Mouse (Mus musculus) embryonic stem cell, embryonic (primary cell): Measurements from ENCODE around the gene Zbtb43.

ENCODE experiments used
- CTCF ChIA-PET, 4 experiments: fragments of 300-600 bp in 2 of 4; fragments of 350-600 bp in 2 of 4; sonication (Branson Sonifier 250); formaldehyde crosslinking; loops; one replicate each; lab custom pipeline; 2022; ENCODE audit warnings: inconsistent platforms in 2 of 4; lab: Charles Lee
- POLR2A ChIA-PET, 4 experiments: fragments of 300-600 bp in 2 of 4; fragments of 350-600 bp in 2 of 4; sonication (Branson Sonifier 250); formaldehyde crosslinking; loops; one replicate each; lab custom pipeline; 2022; ENCODE audit warnings: antibody characterized with exemption in 4 of 4, inconsistent platforms in 1 of 4; lab: Charles Lee

Gene Zbtb43

GRCm38 (mm10) chr2:33444862-33445261 is 23.5 kb downstream of the Zbtb43 start:
- ChIA-PET POLR2A (interaction anchor here in 2 of 4 experiments (0.5 to 3.4 kb wide), 11 partner anchors 8 to 502 kb away, joined by 3 to 19 read pairs (median 6); no protein-coding TSS in a partner anchor), CTCF (interaction anchor here in 2 of 4 experiments (0.7 to 1.7 kb wide), 2 partner anchors 9 to 149 kb away, joined by 3 to 4 read pairs; no protein-coding TSS in a partner anchor)

GRCm38 (mm10) chr2:33444358-33444757 is 24.0 kb downstream of the Zbtb43 start:
- ChIA-PET POLR2A (interaction anchor here in 3 of 4 experiments (0.6 to 3.4 kb wide), 13 partner anchors 8 to 502 kb away, joined by 3 to 19 read pairs (median 6); no protein-coding TSS in a partner anchor), CTCF (interaction anchor here in 1 of 4 experiments (0.6 to 0.7 kb wide), 2 partner anchors 150 to 409 kb away, joined by 3 to 4 read pairs; no protein-coding TSS in a partner anchor)

- POLR2A ChIA-PET, result interaction anchor here in 3 of 4 experiments (0.6 to 3.3 kb wide), 14 partner anchors 10 to 384 kb away, joined by 3 to 19 read pairs (median 3); no protein-coding TSS in a partner anchor
Measured at GRCm38 (mm10) chr2:33442701-33443100, 25.7 kb downstream of the Zbtb43 start.

GRCm38 (mm10) chr2:33440893-33441292 is 27.5 kb downstream of the Zbtb43 start:
- POLR2A ChIA-PET, result interaction anchor here (0.7 to 5.2 kb wide), 38 partner anchors 8 to 480 kb away, joined by 3 to 78 read pairs (median 8); partner anchors contain the start of genes Zbtb43 (in 3 of the 4), Lrsam1 (in 2 of the 4), Rpl12 (in 2 of the 4) and Garnl3 (in 1 of the 4)
- CTCF ChIA-PET, result interaction anchor here (0.6 to 2.7 kb wide), 13 partner anchors 8 to 571 kb away, joined by 3 to 9 read pairs (median 3); partner anchors contain the start of genes Zbtb34 (in 2 of the 4) and Ralgps1 (in 1 of the 4)

More at GRCm38 (mm10) chr2:33442701-33443100, 25.7 kb downstream of the Zbtb43 start:
- CTCF ChIA-PET, result interaction anchor here in 2 of 4 experiments (1.0 to 1.1 kb wide), 2 partner anchors 40 to 44 kb away, joined by 3 read pairs; no protein-coding TSS in a partner anchor

- ChIA-PET POLR2A (interaction anchor here (0.6 to 5.2 kb wide), 53 partner anchors 8 to 897 kb away, joined by 3 to 78 read pairs (median 5); partner anchors contain the start of genes Zbtb43 (in 3 of the 4), Lrsam1 (in 2 of the 4), Rpl12 (in 2 of the 4) and Garnl3 (in 1 of the 4)), CTCF (interaction anchor here (0.6 to 2.7 kb wide), 17 partner anchors 8 to 570 kb away, joined by 3 to 9 read pairs (median 3); partner anchors contain the start of genes Zbtb34 (in 2 of the 4) and Ralgps1 (in 1 of the 4))
Measured at GRCm38 (mm10) chr2:33439980-33440670, 28.2 kb downstream of the Zbtb43 start.

- ChIA-PET POLR2A (interaction anchor here (0.6 to 5.2 kb wide), 46 partner anchors 10 to 1077 kb away, joined by 3 to 78 read pairs (median 5); partner anchors contain the start of genes Zbtb43 (in 2 of the 4), Garnl3 (in 1 of the 4), Lrsam1 (in 1 of the 4) and Ralgps1 (in 1 of the 4)), CTCF (interaction anchor here in 3 of 4 experiments (0.6 to 2.7 kb wide), 10 partner anchors 8 to 250 kb away, joined by 3 to 9 read pairs (median 4); partner anchors contain the start of gene Ralgps1 (in 1 of the 3))
Measured at GRCm38 (mm10) chr2:33439471-33439881, 28.9 kb downstream of the Zbtb43 start.

GRCm38 (mm10) chr2:33438377-33438776 is 30.0 kb downstream of the Zbtb43 start:
- ChIA-PET CTCF (interaction anchor here in 2 of 4 experiments (0.6 to 2.7 kb wide), 5 partner anchors 49 to 299 kb away, joined by 3 to 8 read pairs (median 3); partner anchors contain the start of gene Ralgps1 (in 1 of the 2)), POLR2A (interaction anchor here (0.6 to 5.2 kb wide), 28 partner anchors 10 to 586 kb away, joined by 3 to 78 read pairs (median 7); partner anchors contain the start of genes Garnl3 (in 1 of the 4), Ralgps1 (in 1 of the 4) and Zbtb43 (in 1 of the 4))

- POLR2A ChIA-PET, result interaction anchor here in 2 of 4 experiments (1.6 to 5.2 kb wide), 10 partner anchors 8 to 41 kb away, joined by 4 to 44 read pairs (median 12); no protein-coding TSS in a partner anchor
- CTCF ChIA-PET, result interaction anchor here in 1 of 4 experiments (1.1 kb wide), 1 partner anchor 53 kb away, joined by 3 read pairs; no protein-coding TSS in a partner anchor
Measured at GRCm38 (mm10) chr2:33437184-33437583, 31.2 kb downstream of the Zbtb43 start.

- ChIA-PET POLR2A (interaction anchor here (0.6 to 5.2 kb wide), 27 partner anchors 8 to 1062 kb away, joined by 3 to 44 read pairs (median 4); partner anchors contain the start of genes Garnl3 (in 1 of the 4) and Zbtb43 (in 1 of the 4)), CTCF (interaction anchor here in 3 of 4 experiments (0.5 to 1.5 kb wide), 8 partner anchors 10 to 577 kb away, joined by 3 to 9 read pairs (median 3); partner anchors contain the start of gene Zbtb43 (in 1 of the 3))
Measured at GRCm38 (mm10) chr2:33436035-33436580, 32.3 kb downstream of the Zbtb43 start.

- ChIA-PET CTCF (interaction anchor here in 1 of 4 experiments (1.0 to 1.5 kb wide), 3 partner anchors 23 to 576 kb away, joined by 3 to 4 read pairs (median 3); no protein-coding TSS in a partner anchor), POLR2A (interaction anchor here in 3 of 4 experiments (0.6 to 2.7 kb wide), 20 partner anchors 11 to 1061 kb away, joined by 3 to 14 read pairs (median 4); partner anchors contain the start of gene Garnl3 (in 1 of the 3))
Measured at GRCm38 (mm10) chr2:33435036-33435650, 33.2 kb downstream of the Zbtb43 start.

- CTCF ChIA-PET, result interaction anchor here (0.5 to 1.6 kb wide), 17 partner anchors 11 to 1601 kb away, joined by 3 to 7 read pairs (median 4); partner anchors contain the start of gene Zbtb43 (in 1 of the 4)
- POLR2A ChIA-PET, result interaction anchor here (0.5 to 2.0 kb wide), 14 partner anchors 16 to 123 kb away, joined by 3 to 11 read pairs (median 3); partner anchors contain the start of genes Ralgps1 (in 1 of the 4) and Zbtb43 (in 1 of the 4)
Measured at GRCm38 (mm10) chr2:33432877-33433276, 35.5 kb downstream of the Zbtb43 start.

- ChIA-PET CTCF (interaction anchor here in 3 of 4 experiments (0.6 to 1.6 kb wide), 7 partner anchors 9 to 70 kb away, joined by 3 to 5 read pairs (median 3); no protein-coding TSS in a partner anchor), POLR2A (interaction anchor here in 3 of 4 experiments (0.6 to 5.0 kb wide), 11 partner anchors 8 to 202 kb away, joined by 3 to 44 read pairs (median 5); no protein-coding TSS in a partner anchor)
Measured at GRCm38 (mm10) chr2:33430771-33431699, 37.3 kb downstream of the Zbtb43 start, which contains the start of gene Zbtb34. Gene Zbtb34 (minus strand): TSS chr2:33431324.

GRCm38 (mm10) chr2:33430081-33430770 is 38.1 kb downstream of the Zbtb43 start:
- POLR2A ChIA-PET, result interaction anchor here in 3 of 4 experiments (0.5 to 5.0 kb wide), 13 partner anchors 8 to 321 kb away, joined by 3 to 44 read pairs (median 6); partner anchors contain the start of gene Zbtb43 (in 1 of the 3)
- CTCF ChIA-PET, result interaction anchor here in 3 of 4 experiments (0.6 to 1.6 kb wide), 4 partner anchors 11 to 219 kb away, joined by 3 to 4 read pairs (median 4); no protein-coding TSS in a partner anchor

- CTCF ChIA-PET, result interaction anchor here (0.5 to 1.6 kb wide), 9 partner anchors 11 to 963 kb away, joined by 3 to 5 read pairs (median 4); no protein-coding TSS in a partner anchor
- POLR2A ChIA-PET, result interaction anchor here in 3 of 4 experiments (0.5 to 5.0 kb wide), 21 partner anchors 9 to 1272 kb away, joined by 3 to 44 read pairs (median 4); partner anchors contain the start of genes Lrsam1 (in 2 of the 3), Rpl12 (in 2 of the 3) and Zbtb43 (in 1 of the 3)
Measured at GRCm38 (mm10) chr2:33429339-33429738, 39.0 kb downstream of the Zbtb43 start.
